Mouse (Mus musculus) testis, postnatal 10 days (tissue): Measurements from ENCODE around the gene Gprc5d.

ENCODE experiments used
- DNase-seq: peaks from one replicate; pipeline ENCODE4 v3.0.0; 2021; ENCODE audit warnings: low spot score

Gprc5d gene

DNA sequence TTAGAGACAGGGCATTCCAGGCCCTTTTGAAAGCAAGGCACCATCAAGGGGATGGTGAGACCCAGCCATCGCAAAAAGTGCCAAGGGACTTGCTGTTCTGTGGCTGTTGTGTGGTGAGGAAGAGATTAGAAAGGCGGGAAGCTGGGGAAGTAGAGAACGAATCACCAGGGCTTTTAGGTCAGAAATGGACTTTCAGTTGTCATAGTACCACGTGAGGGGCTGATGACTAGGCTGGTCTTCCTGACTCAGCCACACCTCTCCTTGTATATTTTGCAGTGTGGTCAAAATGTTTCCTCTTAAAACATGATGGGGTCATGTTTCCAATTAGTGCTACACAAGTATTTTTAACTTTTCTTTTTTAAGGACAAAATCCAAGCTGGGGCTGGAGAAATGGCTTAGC is 17.7 kb upstream of the Gprc5d start:
- no peak for DNase-seq

DNA sequence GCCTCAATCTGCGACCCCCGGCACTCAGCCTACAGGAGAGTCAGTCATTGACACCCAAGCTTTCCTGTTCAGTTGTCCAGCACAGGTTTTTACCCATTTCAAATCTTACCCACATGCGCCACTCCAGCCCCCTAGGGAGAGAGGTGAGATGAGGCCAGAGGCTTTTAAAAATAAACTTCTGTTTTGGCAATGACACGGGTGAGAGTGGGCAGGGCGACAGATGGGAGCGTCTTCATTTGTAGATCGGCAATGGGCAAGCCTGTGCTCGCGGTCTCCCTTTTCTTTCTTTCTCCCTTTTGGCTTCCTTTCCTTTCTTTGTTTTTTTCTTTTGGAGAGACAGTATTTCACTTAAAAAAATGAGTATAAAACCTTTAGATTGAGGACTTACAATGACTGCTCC is 15.4 kb upstream of the Gprc5d start:
- no peak for DNase-seq

DNA sequence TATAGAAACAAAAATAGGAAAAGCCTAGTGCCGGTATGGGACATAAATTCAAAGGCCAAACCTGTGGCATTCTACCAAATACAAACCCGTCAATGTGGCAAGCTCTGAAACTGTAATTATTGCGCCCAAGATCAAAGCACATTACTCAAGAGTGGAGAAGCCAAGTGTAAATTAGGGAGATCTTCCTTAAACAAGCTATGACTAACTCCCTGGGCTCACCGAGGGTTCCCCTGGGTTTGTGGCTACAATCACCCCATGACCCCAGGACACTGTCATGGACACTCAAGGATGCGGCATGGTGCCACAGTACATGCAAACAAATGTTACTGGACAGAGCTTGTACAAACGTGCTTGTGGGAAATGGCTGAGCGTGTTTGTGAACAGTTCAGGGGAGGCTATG is 15.0 kb upstream of the Gprc5d start:
- no peak for DNase-seq

DNA sequence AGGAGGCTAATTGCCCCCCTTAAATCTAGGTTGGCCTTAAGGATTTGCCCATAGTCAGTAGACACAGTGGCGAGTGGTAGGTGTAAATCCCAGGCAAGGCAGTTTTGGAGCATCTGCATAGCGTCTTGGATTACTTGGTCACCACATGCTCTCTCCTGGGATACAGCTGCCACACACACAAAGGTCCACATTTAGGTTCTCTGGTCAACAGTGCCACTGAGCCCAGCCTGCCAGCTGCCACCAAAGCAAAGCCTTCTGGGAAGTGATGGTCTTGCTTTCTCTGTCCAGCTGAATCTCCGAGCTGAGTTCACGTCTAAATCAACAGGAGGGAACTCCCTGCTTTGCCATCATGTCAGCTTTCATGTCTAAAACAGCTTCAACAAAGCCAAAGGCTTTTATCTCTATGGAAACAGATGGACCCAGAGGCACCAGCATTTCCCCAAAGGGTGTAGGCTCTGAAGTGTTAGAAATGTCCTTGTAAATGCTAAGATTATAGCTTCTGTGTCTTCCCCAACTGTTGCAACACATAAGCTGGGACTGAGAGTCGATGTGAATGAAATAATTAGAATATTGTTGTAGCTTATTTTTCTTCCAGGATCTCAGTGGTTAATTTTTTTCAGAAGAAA is 6.8 kb upstream of the Gprc5d start:
- DNase-seq, result no peak

DNA sequence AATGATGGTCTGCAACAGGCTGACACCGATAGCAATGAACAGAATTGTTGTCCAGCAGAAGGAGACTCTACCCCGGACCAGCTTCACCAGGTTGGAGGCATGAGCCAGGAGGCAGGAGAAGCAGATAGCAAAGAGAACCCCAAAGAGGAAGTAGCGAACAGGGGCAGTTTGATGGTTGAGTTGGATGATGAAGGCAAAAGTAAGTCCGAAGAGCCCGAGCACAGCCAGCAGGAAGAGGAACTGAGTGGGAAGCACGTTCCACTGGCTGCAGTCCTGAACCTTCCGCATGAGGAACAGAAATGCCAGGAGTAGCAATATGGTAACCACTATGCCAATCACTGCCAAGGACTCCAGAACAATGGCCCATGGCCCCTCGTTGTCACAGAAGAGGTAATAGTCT is 1.6 kb downstream of the Gprc5d start:
- no peak for DNase-seq

DNA sequence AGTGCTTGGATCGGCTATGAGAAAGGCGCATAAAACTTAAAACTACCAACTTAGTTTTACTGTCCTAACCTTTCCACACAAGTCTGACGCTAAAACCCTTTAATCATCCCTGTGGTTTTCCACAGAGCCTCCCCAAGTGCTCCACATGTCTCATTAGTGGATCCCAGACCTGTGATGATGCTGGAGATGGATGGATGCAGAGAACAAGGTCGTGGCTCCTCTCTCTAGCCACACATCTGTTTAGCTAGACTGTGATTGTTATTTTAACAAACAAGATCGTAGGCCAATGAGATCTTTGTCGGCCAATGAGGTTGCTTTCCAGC is 5.0 kb downstream of the Gprc5d start:
- DNase-seq, result no peak

DNA sequence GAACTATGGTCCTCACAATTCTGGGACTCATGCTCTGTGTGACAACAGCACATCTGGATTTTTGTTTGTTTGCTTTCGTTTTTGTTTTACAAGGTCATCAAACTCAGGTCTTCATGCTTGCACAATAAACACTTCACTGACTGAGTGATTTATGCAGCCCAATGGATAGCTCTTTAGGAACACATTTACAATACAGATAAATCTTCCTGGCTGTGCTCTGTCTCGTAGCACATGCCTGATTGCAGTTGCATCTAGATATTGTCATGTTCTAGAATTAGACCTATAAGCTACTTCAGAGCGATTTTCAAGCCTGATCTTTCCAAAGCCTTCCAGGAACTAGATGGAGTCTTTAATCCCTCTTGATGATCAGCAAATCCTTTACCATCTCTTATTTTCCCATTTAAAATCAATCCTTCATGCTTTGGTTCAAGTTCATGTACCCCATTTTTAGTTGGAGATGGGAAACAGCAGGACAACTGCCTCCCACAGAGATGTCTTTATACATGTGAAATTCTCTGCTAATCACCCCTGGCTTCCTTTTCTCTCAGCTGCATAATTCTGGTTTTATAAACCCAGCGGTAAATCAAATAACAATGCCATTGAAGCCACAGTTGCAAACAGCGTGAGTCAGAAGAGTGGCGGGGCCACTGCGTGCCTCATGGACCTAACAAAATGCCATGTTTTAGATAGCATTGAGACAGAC is 5.5 kb downstream of the Gprc5d start:
- no peak for DNase-seq

DNA sequence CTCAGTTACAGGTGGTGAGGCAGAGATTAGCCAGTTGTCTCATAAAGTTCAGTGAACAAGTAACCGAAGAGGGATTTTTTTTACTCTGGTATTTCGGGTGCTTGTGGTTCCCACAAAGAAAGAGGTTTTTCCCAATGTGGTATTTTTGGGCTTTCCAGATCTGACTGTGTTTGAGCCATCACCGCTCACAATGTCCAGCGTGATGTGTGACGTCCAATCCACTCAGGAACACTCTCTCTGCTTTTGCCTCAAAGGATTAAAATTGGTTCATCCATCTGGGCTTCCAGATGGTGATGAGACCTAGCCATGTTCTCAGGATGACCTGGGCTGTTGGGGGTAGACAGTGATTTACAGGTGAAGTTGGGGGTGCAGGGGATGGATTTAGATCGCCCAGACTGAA is 11.1 kb downstream of the Gprc5d start:
- no peak for DNase-seq

DNA sequence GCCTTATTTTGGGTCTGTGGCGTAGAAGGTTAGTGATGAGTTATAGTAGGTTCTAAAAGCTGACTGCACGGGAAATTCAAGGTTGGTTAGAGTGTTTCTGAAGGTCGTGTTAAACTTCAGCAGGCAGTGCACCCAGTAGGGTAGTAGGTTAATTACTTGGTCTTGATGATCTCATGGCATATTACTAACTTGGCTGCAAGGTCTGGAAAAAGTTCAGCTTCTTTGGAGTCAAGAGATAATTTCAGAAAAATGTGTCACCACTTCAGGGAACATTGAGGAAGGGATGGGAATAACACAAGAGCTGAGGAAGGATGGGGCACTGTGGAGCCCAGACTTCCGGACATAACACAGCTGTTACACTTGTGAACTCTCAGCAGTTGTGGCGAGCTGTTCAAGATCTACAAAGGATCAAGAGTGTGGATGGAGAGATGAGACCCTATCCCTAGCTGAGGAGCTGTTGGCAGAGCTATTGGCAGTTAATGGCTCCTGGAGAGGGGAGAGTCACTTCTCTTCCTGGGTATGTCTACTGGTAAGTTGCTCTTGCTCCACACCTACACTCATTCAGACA is 15.3 kb downstream of the Gprc5d start:
- no peak for DNase-seq

DNA sequence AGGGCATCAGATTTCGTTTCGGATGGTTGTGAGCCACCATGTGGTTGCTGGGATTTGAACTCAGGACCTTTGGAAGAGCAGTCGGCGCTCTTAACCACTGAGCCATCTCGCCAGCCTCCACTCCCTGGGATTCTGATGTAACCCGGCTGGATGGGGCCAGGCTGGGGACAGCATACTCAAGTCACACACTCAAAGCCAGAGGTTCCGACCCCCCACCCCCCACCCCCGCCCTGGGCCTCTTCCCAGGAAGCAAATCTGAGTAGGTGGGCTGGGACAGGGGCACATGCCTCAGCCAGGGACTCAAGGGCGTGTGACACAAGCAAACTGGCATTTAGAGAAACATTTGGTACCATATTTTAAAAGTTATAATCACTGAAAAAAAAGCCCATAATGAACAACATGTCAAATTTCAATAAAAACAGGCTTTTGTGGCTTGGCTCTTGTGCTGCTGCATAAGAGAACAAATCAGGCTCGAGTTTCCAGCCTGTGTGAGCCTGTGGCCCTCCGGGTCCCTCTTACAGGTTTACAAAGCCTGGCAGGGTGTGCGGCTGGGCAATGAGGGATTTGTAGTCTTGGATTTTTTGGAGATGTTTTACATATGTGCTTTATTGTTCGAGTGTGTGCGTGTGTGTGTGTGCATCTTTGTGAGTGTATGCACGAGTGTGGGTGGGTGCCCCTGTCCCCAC is 17.2 kb downstream of the Gprc5d start:
- DNase-seq, result no peak

DNA sequence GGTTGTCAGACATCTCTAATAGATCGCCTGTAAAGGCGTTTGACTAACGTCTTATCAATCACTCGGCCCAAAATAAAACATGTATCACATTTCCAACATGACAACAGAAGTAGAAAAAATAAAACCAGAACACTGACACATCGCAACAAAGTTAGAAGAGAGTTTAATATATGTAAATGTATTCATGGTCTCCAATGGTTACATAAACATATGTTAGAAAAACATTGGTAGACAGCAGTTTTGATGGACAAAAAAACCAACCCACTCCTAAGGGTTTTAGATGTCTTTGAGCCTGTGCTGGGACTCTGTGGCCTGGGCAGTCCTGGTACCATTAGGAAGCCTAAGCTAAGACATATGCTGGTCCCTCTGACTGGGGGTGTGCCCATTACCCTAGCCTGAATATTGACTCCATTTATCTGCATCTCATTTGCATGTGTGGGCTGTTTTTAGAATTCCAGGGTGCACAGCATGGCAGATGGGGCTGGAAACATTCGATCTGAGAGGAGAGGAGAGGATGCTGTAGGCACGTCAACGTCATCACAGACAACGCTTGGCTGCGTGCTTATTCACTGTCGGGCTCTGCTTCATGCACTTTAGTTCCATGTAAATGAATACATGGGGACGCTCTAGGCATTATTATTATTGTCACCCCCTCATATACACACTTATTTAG is 25.1 kb downstream of the Gprc5d start:
- no peak for DNase-seq

DNA sequence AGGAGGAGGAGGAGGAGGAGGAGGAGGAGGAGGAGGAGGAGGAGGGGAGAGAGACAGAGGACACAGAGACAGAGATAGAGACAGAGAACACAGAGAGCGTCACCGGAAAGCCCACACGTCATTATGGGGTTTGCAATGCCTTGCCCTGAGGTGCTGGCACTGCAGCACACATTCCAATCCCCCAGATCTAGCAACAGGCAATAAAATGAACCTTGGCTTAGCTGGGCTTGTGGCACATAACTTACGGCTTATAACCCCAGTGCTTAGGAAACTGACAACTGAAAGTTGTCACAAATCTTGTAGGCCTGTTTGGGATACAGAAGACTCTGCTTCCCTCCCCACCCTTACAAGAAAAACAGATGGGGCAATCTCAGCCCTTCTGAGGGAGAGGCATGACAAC is 27.4 kb downstream of the Gprc5d start:
- DNase-seq, result no peak

DNA sequence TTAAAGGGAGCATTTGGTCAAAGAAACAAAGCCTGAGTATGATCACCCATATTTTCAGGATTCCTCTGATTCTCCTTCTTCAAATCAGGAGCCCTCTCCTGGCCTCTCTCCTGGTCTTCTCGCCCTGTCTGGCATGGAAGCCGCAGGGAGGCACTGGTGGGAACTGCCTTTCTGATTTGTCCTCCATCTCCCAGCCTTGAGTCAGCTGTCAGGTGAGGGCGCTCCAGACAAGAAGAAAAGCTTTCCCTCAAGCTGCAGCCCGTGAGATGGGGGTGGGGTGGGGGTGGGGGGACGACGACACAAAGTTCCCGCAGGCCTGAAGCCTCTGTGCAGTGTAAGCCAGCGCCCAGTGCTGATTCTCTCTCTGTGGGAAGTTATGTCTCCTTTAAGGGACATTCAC is 28.3 kb downstream of the Gprc5d start:
- DNase-seq, result no peak

DNA sequence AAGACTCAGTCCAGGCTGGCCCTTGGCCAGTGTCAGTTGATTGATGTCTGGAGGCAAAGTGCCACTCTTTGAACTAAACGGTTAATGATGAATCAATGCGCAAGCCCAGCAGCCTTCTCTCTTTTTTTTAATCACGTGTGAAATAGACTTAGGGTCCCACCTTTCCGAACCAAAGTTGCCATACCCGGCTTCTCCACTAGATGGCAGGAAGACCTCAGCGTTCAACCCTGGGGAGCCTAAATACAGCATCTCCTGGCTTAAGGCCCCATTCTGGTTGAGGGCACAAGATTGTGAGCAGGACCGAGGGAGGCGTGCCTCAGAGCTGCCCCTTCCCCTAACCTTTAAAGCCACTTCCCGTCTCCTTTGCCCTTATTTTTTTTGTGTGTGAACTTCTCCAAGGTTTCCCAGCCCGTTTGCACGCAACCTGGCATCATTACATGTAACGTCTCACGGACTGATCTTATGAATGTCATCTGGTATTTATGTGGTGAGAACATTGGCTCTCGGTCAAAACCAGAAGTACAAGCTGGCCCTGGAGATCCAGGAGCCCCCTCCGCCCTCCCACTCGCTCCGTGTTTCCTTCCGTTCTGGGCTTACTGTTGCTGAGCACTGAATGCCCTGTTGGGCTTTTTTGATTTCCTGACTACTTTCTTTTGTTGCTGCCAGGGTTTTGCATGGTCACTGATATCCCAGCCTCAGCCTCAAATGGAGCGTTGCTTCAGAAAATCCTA is 30.2 kb downstream of the Gprc5d start:
- peak; percentile 89 for DNase-seq

DNA sequence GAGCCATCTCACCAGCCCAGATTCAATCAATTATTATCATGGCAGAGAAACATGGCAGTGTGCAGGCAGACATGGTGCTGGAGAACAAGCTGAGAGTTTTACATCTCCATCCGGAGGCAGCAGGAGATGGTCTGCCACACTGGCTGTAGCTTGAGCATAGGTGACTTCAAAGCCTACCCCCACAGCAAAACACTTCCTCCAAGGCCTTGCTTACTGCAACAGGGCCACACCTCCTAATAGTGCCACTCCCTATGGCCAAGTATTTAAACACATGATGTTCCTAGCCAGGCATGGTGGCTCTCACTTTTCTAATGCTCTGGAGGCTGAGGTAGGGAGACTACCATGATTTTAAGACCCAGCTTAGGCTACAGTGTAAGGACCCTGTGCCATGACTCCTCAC is 32.4 kb downstream of the Gprc5d start:
- DNase-seq, result no peak

DNA sequence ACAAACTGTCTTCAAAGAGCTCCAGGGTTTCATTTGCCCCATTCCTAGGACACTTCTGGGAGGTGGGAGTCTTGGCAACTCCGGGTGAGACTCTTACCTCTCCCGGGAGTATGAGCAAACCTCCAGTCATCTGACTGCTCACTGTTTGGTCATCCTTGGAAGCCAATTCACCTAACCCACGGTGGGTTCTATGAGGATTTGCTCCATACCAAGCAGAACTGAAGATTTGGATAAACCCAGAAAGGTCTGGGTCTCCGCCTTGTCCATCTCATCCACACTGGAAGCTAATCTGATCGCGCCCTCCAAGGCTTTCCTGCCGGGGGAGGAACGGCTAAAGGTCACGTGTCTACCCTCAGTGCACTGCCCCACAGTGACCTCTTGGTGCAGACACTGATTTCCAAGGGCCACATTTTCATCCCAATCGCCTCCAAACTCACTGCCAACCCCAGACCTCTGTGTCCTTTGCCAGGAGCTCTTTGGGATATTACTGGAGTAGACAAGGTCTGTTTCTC is 34.0 kb downstream of the Gprc5d start:
- DNase-seq, result no peak

DNA sequence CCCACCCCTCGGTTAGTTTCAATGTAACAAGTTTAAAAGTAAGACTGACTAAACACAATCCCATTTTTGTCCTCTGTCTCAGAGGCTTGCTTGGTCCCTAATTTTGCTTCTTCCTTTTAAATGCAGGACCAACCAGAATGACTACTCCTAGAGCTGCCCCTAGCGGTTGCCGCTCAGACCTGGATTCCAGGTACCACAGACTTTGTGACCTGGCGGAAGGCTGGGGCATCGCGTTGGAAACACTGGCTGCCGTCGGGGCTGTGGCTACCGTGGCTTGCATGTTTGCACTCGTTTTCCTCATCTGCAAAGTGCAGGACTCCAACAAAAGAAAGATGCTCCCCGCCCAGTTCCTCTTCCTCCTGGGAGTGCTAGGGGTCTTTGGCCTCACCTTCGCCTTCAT is 39.7 kb downstream of the Gprc5d start:
- DNase-seq, result no peak

DNA sequence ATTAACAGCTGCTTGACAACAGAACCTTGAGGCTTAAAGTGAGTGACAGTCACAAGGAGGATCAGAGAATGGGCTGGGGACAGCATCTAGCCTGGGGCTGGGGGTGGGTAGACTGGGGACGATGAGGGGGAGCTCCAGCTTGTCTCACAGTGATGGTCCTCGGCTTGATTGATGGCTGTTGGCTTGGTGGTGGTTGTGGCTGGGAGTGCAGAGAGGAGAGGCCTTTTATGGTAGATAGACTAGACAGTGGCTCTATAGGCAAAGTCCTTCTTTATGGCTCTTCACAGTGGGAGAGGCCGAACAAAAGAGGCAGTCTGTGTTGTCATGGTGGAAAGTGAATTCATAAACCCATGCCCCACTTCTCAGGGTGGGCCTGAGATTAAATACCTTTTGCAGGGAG is 41.9 kb downstream of the Gprc5d start:
- no peak for DNase-seq

DNA sequence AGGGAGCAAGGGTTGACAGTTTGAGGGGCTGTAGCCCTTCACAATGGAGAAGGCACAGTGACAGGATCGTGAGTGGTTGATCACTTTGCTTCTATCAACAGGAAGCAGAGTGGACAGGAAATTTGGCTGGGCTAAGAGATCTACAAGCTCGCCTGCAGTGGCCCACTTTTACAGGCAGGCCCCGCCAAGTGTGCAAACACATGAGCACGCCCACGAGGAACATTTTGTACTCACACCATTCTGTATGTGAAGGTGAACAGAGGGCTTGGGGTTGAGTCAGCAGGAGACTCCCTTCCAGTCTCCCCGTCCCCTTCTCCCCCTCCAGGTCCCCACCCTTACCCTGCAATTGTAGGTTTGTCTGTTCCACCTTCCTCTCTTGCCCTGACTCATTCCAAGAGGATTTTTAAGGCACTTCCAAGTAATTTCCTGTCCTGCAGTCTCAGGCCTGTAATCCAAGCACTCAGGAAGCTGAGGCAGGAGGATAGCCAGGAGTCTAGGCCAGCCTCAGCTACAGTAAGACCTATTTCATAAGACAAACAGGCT is 43.6 kb downstream of the Gprc5d start:
- no peak for DNase-seq

DNA sequence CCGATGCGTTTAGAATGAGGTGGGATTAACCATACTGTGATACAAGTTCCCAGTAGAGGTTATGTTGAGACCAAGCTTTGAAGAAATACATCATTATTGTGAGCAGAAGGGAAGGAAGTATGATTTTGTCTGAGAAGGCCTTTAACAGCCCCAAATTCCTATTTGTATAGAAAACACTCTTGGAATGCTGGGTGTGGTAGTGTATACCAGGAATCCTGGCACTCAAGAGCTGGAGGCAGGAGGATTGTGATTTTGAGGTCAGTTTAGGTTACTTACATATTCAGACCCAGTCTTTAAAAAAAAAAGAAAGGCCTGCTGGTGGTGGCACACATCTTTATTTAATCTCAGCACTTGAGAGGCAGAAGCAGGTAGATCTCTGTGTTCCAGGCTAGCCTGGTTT is 47.7 kb downstream of the Gprc5d start:
- no peak for DNase-seq

DNA sequence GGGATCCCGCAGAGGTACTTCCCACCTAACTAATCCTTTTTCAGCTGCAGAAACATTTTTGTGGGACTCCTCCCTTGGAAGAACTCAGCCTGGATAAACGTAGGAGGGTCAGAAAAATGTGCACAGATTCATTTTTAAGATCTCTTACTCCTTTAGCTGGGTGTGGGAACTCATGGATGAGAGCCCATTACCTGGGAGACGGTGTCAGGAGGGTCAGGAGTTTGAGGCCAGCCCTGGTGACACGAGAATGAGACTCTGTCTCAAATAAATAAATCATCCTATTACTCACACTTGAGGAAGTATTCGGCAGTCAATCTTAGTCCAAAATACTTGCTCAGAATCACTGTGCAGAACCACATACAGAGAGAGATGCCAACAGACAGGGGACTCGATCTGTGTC is 48.2 kb downstream of the Gprc5d start:
- no peak for DNase-seq

DNA sequence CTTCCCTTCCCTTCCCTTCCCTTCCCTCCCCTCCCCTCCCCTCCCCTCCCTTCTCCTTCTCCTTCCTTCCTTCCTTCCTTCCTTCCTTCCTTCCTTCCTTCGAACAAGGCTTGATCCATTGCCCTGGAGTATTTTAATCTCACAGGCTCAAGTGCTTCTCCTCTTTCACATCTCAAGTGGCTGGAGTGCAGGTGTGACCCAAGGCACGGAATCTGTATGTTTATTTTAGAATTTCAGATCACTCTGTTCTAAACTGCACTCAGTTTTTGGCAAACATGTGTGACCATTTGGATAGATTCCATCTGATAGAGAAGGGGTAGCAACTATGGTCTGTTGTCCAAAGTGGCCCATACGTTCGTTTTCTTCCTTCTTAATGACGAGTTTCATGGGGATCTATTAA is 49.9 kb downstream of the Gprc5d start:
- DNase-seq, result no peak
